Mouse (Mus musculus): ENCODE measurements around the gene Col19a1. TPM values are rescaled to one million over a fixed set of nuclear protein-coding genes. Genes with fewer than 3 reads are reported as not detected.

Gene Col19a1
- polyA plus RNA-seq, 1 experiment from 2014 or later, result 2.2 TPM

DNA sequence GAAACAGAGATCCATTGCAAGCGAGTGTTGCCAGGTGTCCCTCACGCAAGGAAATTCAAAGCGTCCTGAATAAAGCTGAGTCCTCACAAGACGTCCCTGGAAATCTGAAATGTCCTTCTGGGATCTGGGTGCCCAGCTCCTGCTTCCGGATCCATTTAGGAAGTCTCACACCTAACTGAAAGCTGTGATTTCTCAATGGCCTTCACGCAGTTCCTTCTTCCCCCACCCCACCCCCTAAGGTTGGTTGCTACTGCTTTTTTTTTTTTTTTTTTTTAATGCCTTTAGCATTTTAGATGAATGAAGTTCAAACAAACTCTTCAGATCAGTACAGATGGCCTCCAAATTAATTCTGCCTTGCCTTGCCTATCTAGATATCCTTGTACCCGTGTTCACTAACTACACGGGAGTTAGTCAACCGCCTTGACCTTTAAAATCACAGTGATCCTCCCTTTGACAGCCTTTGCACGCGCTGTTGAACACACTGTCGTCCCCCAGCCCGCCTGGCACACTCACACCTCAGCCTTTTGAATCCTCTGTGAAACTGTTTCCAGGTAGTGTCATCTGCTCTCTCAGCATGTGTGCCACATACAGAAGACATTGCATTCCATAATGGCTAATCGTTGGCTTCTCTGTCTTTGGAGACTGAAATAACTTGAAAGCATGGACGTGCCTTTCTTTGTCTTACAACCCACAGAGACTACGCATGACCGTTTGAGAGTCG, 36.6 kb downstream of the Col19a1 start:
- H3K4me2 ChIP-seq (ENCODE audit: low read length), result no peak overlapping the region
- no peaks in the 10 kb centered on the region for H3K36me3 ChIP-seq (ENCODE audit: control insufficient read depth, insufficient read depth, low read length)
- H3K27ac ChIP-seq (ENCODE audit: low read length), result no peak overlapping the region
- ATAC-seq, result no peak
- H3K9me3 ChIP-seq (replicated peaks; ENCODE audit: control insufficient read depth, low read length, poor library complexity, severe bottlenecking), result no peaks in the 10 kb centered on the region
- H3K4me3 ChIP-seq (ENCODE audit: low read depth, low read length), result no peak overlapping the region
- no peaks in the 10 kb centered on the region for H3K4me1 ChIP-seq (ENCODE audit: control insufficient read depth, insufficient read depth, low read length)
- WGBS, result 71% methylated on average over 18 of the region's 18 CpGs
- H3K27me3 ChIP-seq (ENCODE audit: control insufficient read depth, insufficient read depth, low read depth, low read length), result no peaks in the 10 kb centered on the region
- H3K9ac ChIP-seq (ENCODE audit: low read depth, low read length), result no peak overlapping the region

DNA sequence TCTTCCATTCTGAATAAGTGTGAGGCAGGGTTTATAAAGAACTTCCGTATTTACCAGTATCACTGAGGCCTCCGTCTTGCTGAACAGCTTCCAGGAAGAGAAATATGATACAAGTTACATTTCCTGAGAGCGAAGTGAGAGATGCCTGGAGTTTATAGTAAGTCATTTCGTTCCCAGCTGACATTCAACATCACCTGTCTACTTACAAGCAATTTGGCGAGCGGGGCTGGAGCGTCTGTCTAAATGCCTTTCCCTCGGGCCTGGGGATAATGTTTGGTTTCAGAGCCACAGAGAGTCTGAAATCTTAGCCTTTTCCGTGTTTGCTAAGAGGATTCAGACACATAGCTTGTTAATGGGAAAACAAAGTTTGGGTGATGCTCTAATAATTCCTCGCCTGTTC, 37.2 kb downstream of the Col19a1 start:
- ATAC-seq, result no peak
- Histone ChIP-seq H3K27me3 (ENCODE audit: control insufficient read depth, insufficient read depth, low read depth, low read length) (no peaks in the 10 kb centered on the region), H3K36me3 (ENCODE audit: control insufficient read depth, insufficient read depth, low read length) (no peaks in the 10 kb centered on the region), H3K9me3 (replicated peaks; ENCODE audit: control insufficient read depth, low read length, poor library complexity, severe bottlenecking) (no peaks in the 10 kb centered on the region), H3K9ac (ENCODE audit: low read depth, low read length) (no peak overlapping the region), H3K4me2 (ENCODE audit: low read length) (no peak overlapping the region), H3K27ac (ENCODE audit: low read length) (no peak overlapping the region), H3K4me3 (ENCODE audit: low read depth, low read length) (no peak overlapping the region), H3K4me1 (ENCODE audit: control insufficient read depth, insufficient read depth, low read length) (no peaks in the 10 kb centered on the region)
- 72% methylated on average over 10 of the region's 10 CpGs for WGBS

DNA sequence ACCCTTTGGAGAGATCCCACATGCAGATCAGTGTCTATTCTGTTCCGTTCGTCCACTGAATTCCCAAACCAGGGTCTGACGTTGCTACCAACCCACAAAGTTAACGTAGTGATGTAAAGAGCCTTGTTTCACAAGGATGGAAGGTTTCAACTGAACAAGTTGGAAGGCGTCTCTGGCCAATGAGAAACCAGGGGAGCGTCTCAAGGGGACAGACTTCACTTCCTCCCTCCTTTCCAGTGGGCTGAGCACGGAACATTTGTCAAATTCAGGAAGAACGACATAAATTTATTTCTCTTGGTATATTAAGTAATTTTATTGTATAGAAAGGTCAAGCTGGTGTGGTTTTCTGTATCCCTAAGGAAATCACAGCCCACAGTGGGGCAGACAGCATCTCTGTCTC, 38.2 kb downstream of the Col19a1 start:
- Histone ChIP-seq H3K4me1 (ENCODE audit: control insufficient read depth, insufficient read depth, low read length) (no peaks in the 10 kb centered on the region), H3K4me2 (ENCODE audit: low read length) (no peak overlapping the region), H3K27ac (ENCODE audit: low read length) (no peak overlapping the region), H3K4me3 (ENCODE audit: low read depth, low read length) (no peak overlapping the region), H3K9ac (ENCODE audit: low read depth, low read length) (no peak overlapping the region), H3K9me3 (replicated peaks; ENCODE audit: control insufficient read depth, low read length, poor library complexity, severe bottlenecking) (no peaks in the 10 kb centered on the region), H3K36me3 (ENCODE audit: control insufficient read depth, insufficient read depth, low read length) (no peaks in the 10 kb centered on the region), H3K27me3 (ENCODE audit: control insufficient read depth, insufficient read depth, low read depth, low read length) (no peaks in the 10 kb centered on the region)
- WGBS, result 85% methylated on average over 8 of the region's 8 CpGs
- ATAC-seq, result no peak

DNA sequence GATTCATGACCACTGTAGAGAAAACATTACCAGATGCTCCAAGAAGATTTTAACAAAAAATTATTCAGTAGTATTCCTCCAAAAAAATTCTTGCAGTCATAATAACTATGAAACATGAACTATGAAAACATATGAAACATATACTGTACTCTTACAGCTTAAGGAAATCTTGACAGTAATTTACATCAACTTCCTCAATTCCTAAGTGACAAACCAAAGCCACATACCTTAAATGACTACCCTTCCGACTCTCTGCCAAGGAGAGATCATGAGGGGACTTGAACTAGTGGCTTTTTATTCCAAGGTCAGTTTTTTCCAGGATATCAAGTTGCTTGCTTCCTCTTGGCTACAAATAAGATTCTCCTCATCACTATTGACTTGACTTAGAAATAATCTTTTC, 39.7 kb downstream of the Col19a1 start:
- no peaks in the 10 kb centered on the region for H3K9me3 ChIP-seq (replicated peaks; ENCODE audit: control insufficient read depth, low read length, poor library complexity, severe bottlenecking)
- H3K4me1 ChIP-seq (ENCODE audit: control insufficient read depth, insufficient read depth, low read length), result no peaks in the 10 kb centered on the region
- WGBS, result 95% methylated on average over 1 of the region's 1 CpGs
- H3K4me2 ChIP-seq (ENCODE audit: low read length), result no peak overlapping the region
- H3K27me3 ChIP-seq (ENCODE audit: control insufficient read depth, insufficient read depth, low read depth, low read length), result no peaks in the 10 kb centered on the region
- H3K36me3 ChIP-seq (ENCODE audit: control insufficient read depth, insufficient read depth, low read length), result no peaks in the 10 kb centered on the region
- no peak overlapping the region for H3K4me3 ChIP-seq (ENCODE audit: low read depth, low read length)
- H3K9ac ChIP-seq (ENCODE audit: low read depth, low read length), result no peak overlapping the region
- no peak for ATAC-seq
- no peak overlapping the region for H3K27ac ChIP-seq (ENCODE audit: low read length)

DNA sequence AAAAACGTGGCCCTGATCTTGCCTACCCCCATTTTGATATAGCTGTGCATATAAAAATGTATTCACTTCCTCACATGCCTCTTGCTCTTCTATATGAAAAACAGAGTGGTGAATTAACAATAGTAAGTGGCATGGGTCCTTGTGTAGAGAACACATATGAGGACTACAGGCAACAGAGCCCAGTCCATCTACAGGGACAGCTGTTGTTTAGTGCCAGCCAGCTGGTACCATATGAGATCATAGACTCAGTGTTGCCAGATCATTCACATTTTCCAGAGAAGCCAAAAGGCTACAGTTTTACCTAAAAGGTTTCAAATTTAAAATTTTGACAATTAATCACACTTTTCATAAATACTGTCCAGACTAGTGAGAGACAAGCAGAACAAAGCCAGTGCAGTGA, 47.4 kb downstream of the Col19a1 start:
- Histone ChIP-seq H3K9ac (ENCODE audit: low read depth, low read length) (no peak overlapping the region), H3K4me2 (ENCODE audit: low read length) (no peak overlapping the region), H3K36me3 (ENCODE audit: control insufficient read depth, insufficient read depth, low read length) (no peaks in the 10 kb centered on the region), H3K27ac (ENCODE audit: low read length) (no peak overlapping the region), H3K4me1 (ENCODE audit: control insufficient read depth, insufficient read depth, low read length) (no peaks in the 10 kb centered on the region), H3K27me3 (ENCODE audit: control insufficient read depth, insufficient read depth, low read depth, low read length) (no peaks in the 10 kb centered on the region), H3K9me3 (replicated peaks; ENCODE audit: control insufficient read depth, low read length, poor library complexity, severe bottlenecking) (no peaks in the 10 kb centered on the region), H3K4me3 (ENCODE audit: low read depth, low read length) (no peak overlapping the region)
- ATAC-seq, result no peak
- 71% methylated on average over 1 of the region's 1 CpGs for WGBS

DNA sequence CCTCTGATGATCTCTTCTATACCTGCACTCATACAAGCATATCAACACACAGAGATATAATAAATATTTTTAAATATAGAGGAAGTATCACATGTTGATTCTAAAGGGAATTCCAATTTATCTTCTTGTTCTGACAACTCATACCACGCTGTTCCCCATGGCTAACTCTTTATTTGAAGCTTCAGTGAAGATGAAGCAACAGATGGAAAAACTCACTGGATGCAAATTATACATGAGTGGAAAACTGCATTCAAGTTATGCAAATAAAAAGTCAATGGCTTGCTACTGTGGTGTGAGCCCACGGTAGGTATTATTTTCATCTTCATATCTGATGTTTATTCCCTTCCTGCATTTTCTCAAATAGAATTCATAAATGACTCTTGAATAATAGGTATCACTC, 60.1 kb downstream of the Col19a1 start:
- Histone ChIP-seq H3K9me3 (replicated peaks; ENCODE audit: control insufficient read depth, low read length, poor library complexity, severe bottlenecking) (no peaks in the 10 kb centered on the region), H3K27ac (ENCODE audit: low read length) (no peak overlapping the region), H3K27me3 (ENCODE audit: control insufficient read depth, insufficient read depth, low read depth, low read length) (no peaks in the 10 kb centered on the region), H3K36me3 (ENCODE audit: control insufficient read depth, insufficient read depth, low read length) (no peaks in the 10 kb centered on the region), H3K9ac (ENCODE audit: low read depth, low read length) (no peak overlapping the region), H3K4me3 (ENCODE audit: low read depth, low read length) (no peak overlapping the region), H3K4me1 (ENCODE audit: control insufficient read depth, insufficient read depth, low read length) (no peaks in the 10 kb centered on the region), H3K4me2 (ENCODE audit: low read length) (no peak overlapping the region)
- WGBS, result 85% methylated on average over 2 of the region's 2 CpGs
- ATAC-seq, result no peak

DNA sequence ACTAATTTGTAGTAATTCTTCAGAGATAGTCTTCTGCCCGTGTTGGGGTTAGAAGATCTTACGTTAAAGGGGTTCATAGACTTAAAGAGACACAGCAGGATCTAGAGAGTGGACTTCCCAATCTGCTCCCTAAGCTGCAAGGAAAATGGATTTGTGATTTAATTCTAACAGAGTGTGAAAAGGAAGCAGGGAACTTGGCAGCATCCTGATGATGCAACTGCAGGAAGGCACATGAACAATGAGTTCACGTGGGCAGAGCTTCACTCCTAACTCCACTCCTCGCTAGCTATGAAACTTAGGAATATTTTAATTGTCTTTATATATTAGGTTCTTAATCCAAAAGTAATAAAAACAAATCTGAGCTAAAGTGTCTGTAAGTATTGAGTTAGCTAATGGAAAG, 69.8 kb downstream of the Col19a1 start:
- Histone ChIP-seq H3K9me3 (replicated peaks; ENCODE audit: control insufficient read depth, low read length, poor library complexity, severe bottlenecking) (no peaks in the 10 kb centered on the region), H3K27ac (ENCODE audit: low read length) (no peak overlapping the region), H3K4me3 (ENCODE audit: low read depth, low read length) (no peak overlapping the region), H3K4me1 (ENCODE audit: control insufficient read depth, insufficient read depth, low read length) (no peaks in the 10 kb centered on the region), H3K4me2 (ENCODE audit: low read length) (no peak overlapping the region), H3K27me3 (ENCODE audit: control insufficient read depth, insufficient read depth, low read depth, low read length) (no peaks in the 10 kb centered on the region), H3K36me3 (ENCODE audit: control insufficient read depth, insufficient read depth, low read length) (no peaks in the 10 kb centered on the region), H3K9ac (ENCODE audit: low read depth, low read length) (no peak overlapping the region)
- WGBS, result 59% methylated on average over 4 of the region's 4 CpGs
- no peak for ATAC-seq

DNA sequence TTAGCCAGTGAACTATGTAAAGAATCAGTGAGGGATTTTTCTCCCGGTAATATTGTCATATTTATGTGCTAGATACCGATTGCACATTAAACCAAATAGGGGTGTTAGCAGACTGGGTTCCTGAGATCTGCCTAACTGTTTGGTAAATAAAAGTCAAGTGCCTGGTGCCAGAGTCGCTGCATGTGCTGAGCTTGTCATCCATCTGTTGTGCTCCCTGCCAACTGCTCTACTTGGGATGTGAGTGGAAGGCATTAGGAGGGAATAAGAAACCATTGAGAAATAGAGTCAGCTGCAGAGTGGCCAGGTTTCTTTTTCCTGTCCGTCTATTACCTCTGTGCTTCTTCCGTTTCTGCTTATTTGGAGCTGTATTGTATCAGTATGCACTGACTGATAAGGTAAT, 71.9 kb downstream of the Col19a1 start:
- no peak for ATAC-seq
- H3K27ac ChIP-seq (ENCODE audit: low read length), result no peak overlapping the region

DNA sequence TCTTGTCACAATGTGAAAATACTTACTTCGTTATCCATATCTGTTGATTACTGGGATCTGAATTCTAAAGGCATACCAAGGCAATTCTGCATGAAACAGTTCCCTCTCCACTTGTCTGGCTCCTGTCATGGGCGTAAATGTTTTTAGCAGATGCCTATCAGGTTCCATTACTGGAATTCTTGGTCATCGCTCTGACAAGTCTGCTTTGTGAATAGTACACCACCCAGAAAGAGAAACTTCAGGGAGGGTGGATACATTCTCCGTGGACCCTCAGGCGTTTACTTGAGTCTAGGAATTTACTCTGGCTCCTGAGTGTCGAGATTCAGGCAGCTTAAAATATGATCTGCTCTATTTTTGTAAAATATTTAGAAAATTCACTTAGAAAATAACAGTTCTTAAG, 75.7 kb downstream of the Col19a1 start:
- WGBS, result 84% methylated on average over 6 of the region's 6 CpGs
- Histone ChIP-seq H3K4me1 (ENCODE audit: control insufficient read depth, insufficient read depth, low read length) (no peaks in the 10 kb centered on the region), H3K27ac (ENCODE audit: low read length) (no peak overlapping the region), H3K27me3 (ENCODE audit: control insufficient read depth, insufficient read depth, low read depth, low read length) (no peaks in the 10 kb centered on the region), H3K4me2 (ENCODE audit: low read length) (no peak overlapping the region), H3K9ac (ENCODE audit: low read depth, low read length) (no peak overlapping the region), H3K9me3 (replicated peaks; ENCODE audit: control insufficient read depth, low read length, poor library complexity, severe bottlenecking) (no peaks in the 10 kb centered on the region), H3K4me3 (ENCODE audit: low read depth, low read length) (no peak overlapping the region), H3K36me3 (ENCODE audit: control insufficient read depth, insufficient read depth, low read length) (no peaks in the 10 kb centered on the region)
- no peak for ATAC-seq

More for the DNA sequence above, 71.9 kb downstream of the Col19a1 start:
- no peak overlapping the region for H3K9ac ChIP-seq (ENCODE audit: low read depth, low read length)
- no peaks in the 10 kb centered on the region for H3K27me3 ChIP-seq (ENCODE audit: control insufficient read depth, insufficient read depth, low read depth, low read length)
- H3K4me2 ChIP-seq (ENCODE audit: low read length), result no peak overlapping the region
- no peaks in the 10 kb centered on the region for H3K4me1 ChIP-seq (ENCODE audit: control insufficient read depth, insufficient read depth, low read length)
- no peak overlapping the region for H3K4me3 ChIP-seq (ENCODE audit: low read depth, low read length)
- WGBS, result 89% methylated on average over 5 of the region's 5 CpGs
- H3K9me3 ChIP-seq (replicated peaks; ENCODE audit: control insufficient read depth, low read length, poor library complexity, severe bottlenecking), result no peaks in the 10 kb centered on the region
- H3K36me3 ChIP-seq (ENCODE audit: control insufficient read depth, insufficient read depth, low read length), result no peaks in the 10 kb centered on the region
